Mouse (Mus musculus) CH12.LX (cell line): ENCODE measurements around the gene Zdhhc18.

Experiments used
- CTCF ChIP-seq, 2 experiments: IDR thresholded peaks in 1 of 2; conservative IDR thresholded peaks in 1 of 2; 2 replicates each; pipeline ENCODE4 v1.5.1; 2011 to 2012; ENCODE audit warnings: low read depth in 2 of 2, low read length in 2 of 2, improper control_type of control experiment in 1 of 2, inconsistent platforms in 1 of 2, mild to moderate bottlenecking in 1 of 2, moderate library complexity in 1 of 2
- EP300 ChIP-seq: IDR thresholded peaks from 2 replicates; pipeline ENCODE4 v1.6.1; 2011; ENCODE audit warnings: low read length, improper control_type of control experiment
- MAFK ChIP-seq: IDR thresholded peaks from 2 replicates; pipeline ENCODE4 v1.6.1; 2011; ENCODE audit warnings: low read length, improper control_type of control experiment; ENCODE audit not compliant: insufficient replicate concordance
- MXI1 ChIP-seq: IDR thresholded peaks from 2 replicates; pipeline ENCODE4 v1.6.1; 2011; ENCODE audit warnings: mild to moderate bottlenecking, low read depth, low read length, improper control_type of control experiment
- POLR2A ChIP-seq: IDR thresholded peaks from 2 replicates; pipeline ENCODE4 v1.6.1; 2011; ENCODE audit warnings: low read depth, mild to moderate bottlenecking, improper control_type of control experiment, low read length
- RAD21 ChIP-seq: IDR thresholded peaks from 2 replicates; pipeline ENCODE4 v1.6.1; 2011; ENCODE audit warnings: low read depth, mild to moderate bottlenecking, low read length, improper control_type of control experiment, moderate library complexity
- SIN3A ChIP-seq: IDR thresholded peaks from 2 replicates; pipeline ENCODE4 v1.6.1; 2012; ENCODE audit warnings: low read length, improper control_type of control experiment, inconsistent platforms
- USF1 ChIP-seq: IDR thresholded peaks from 2 replicates; pipeline ENCODE4 v1.6.1; 2014; ENCODE audit warnings: low read depth, mild to moderate bottlenecking, inconsistent platforms, low read length, improper control_type of control experiment

- TF ChIP-seq CTCF (conservative IDR thresholded peaks at IDR 0.05 in 1 of 2, IDR thresholded peaks at IDR 0.05 in 1 of 2; ENCODE audit: low read depth in 2 of 2, low read length in 2 of 2) (no peak), USF1 (no peak), SIN3A (no peak), MAFK (no peak), MXI1 (no peak), POLR2A (no peak), RAD21 (no peak), EP300 (no peak)
These were observed 7.0 kb upstream of the Zdhhc18 start for GRCm38 (mm10) chr4:133656997-133657396.
